Mouse (Mus musculus): ENCODE data around the gene Fam229a.
"Not testable (repeated sequence)": the region's sequence is repeated elsewhere in the genome, so short reads cannot be mapped to it uniquely, and the experiment has no call there.

The Fam229a gene

DNA sequence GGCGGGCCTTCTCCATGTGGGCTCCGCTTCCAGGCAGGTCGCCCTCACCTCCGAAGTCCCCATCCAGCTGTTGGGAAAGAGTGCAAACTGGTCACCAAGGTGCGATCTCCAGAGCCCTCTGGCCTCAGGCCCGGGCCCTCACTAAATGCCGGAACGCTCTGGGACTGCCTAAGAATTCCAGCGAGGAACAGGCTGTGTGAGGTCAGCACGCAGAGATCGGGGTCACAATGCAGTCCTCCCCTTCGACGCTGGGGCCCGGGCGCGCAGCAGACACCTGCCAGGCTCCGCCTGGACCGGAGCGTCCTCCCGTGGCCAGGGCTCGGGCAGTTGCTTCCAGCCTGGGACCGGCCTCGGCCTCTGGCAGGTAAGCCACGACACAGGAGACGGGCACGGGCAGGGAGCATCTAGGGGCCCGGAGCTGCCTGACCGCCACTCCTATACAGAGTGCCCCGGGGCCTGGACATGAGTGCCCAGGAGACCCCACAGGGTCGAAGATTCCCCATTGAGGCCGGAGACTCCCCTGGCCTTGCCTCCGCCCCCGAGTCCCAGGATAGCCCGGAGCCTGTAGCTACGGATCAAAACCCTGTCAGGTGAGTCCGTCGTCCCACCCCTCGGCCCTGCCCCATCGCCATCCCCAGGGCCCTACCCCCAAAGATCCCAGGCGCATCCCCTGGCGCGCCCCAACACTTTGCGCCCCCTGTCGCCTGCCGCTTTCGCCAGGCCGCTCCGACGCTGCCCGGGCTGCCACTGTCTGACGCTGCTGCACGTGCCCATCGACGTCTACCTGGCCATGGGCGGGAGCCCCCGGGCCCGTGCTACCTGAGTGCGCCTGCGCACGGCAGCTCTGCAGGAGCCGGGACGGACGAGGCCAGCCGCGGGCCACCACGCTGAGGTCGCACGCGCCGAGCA, at the start of gene Fam229a, which contains the start of gene Tssk3:
Fam229a (plus strand) TSS at position 219 of the 909 bp plus-strand sequence.
Tssk3 (minus strand) TSS at position 51 of the 909 bp plus-strand sequence.
- DNase-seq: peak; percentile 44

DNA sequence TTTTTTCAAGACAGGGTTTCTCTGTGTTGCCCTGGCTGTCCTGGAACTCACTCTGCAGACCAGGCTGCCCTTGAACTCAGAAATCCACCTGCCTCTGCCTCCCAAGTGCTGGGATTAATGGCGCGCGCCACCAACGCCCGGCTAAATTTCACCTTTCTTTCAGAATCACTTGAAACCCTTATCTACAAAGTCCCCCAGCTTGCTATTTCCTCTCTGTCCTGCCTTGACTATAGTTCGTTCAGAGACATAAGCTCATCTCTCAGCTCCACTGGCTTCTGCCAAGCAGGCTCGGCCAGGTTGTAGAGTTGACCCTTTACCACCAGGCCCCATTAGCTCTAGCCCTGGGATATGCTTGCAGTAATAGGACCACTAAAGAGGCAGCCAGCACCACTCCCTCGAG, 43.6 kb upstream of the Fam229a start:
- DNase-seq: no peak

GRCm38 (mm10) chr4:129447778-129448563, 43.0 kb upstream of the Fam229a start:
- DNase-seq: no peak

DNA sequence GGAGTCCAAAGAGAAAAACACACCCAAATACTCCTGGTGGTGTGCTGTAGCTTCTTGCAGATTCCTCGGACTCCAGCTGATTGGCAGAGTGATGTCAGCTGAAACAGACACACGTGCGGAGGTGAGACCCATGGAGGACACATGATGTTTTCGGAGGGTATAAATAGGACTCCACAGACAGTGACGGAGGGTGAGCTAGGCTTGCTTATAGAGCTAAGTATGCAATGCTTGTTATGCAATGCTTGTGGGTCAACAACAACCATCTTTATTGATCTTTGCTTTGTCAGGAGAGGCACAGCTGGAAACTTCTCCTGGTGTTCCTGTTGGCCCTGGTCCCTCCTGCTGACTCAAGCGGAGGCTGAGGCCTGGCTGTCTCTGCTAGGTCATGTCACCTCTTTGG, 42.3 kb upstream of the Fam229a start:
- DNase-seq: no peak

DNA sequence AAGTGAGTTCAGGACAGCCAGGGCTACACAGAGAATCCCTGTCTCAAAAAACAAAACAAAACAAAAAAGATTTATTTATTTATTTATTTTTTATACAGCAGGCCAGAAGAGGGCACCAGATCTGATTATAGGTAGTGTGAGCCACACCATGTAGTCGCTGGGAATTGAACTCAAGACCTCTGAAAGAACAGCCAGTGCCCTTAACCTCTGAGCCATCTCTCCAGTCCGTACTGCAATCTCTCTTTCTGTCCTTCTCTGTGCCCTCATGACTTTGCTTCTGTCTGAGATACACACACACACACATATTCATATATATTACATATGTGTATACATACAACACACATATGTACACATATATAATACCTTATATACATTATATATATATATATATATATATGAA, 40.1 kb upstream of the Fam229a start:
- DNase-seq: no peak

- no peak for DNase-seq
Observed at GRCm38 (mm10) chr4:129451471-129452169, 39.4 kb upstream of the Fam229a start.

DNA sequence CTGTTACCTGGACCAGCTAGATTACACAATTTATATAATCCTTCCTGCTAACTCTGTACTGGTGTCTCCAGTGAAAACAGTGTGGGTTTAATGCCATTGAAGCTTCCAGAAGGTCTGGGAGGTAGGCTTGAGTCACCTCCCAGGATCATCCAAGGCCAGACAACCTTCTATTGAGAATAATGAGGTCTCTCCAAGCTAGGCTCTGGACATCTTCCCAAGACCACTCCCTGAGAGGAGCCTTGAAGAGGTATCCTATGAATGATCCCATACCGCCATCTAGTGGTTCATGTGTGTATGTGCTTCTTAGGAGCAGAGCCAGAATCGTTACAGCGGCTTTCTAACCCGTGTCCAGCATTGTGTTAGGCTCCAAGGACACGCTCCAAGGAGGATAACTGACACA, 35.7 kb upstream of the Fam229a start:
- peak; percentile 29 for DNase-seq

DNA sequence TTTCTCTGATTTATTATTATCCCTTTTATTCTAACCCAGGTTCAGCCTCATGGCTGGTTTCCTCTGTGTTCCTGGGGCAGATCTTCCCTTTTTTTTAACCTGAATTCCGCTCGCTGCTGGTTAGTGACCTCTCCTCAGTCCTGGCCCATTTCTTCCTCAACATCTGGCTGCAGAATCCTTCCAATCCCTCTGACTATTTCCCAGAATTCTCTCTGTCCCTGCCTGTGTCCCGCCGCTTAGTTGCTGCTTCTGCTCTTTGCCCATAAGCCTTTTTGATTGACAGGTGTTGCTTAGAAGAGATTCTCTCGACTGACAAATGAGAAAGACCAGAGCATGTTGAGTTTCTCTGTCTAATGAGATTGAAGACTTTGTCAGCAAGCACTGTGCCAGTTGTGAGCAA, 34.9 kb upstream of the Fam229a start:
- no peak for DNase-seq

GRCm38 (mm10) chr4:129457311-129457710, 33.7 kb upstream of the Fam229a start:
- not testable (repeated sequence) for DNase-seq

DNA sequence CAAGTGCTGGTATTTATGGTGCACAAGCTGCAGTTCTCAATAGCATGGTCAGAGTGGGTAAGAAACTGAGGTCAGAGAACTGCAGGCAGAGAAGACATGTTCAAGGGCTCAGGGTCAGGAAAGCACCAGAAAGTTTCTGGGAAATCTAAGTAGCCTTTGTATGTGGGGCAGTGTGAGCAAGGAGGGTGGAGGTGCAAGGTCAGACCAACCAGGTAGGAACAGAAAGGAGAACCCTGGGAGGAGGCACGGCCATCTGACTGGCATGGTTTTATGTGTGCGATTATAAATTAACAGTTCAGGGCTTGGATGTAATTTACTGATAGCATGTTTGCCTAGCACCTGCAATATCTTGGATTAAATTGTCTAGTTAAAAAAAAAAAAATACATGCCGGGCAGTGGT, 31.3 kb upstream of the Fam229a start:
- no peak for DNase-seq

- DNase-seq: no peak
Observed at GRCm38 (mm10) chr4:129460827-129461182, 30.2 kb upstream of the Fam229a start.

DNA sequence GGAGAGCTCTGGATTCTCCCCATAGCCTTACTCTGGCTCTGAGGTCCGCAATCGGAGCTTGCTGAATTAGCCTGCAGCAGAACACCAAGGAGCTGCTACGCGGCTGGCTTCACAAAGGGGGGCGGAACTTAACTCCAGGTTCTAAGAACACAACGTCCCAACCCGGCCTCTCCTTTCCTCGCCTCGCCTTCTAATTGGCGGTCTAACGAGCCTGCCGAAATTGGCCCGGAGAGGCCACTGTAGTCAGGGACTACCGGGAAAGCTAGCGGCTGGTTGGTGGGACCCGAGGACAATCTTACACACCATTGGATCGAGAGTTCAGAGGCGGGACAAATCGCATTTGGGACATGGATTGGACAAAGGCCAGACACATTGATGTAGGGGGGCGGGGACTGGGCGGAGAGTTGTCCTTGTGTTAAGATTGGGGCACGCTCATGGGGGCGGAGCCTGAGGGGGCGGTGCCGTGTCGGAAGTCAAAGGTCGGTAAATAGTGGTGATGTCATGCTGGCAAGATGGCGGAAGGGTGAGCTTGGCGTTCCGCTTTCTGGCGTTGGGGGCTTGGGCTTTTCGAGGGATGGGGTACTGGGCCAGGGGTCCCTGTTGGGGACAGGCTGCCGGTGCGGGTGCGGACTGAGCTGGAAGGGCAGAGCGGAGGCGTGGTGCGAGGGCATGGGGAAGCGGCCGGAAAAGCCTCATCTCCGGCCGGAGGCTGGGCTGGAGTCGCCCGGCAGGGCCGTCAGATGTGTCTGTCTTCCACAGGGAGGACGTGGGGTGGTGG, 29.6 kb upstream of the Fam229a start, which contains the start of gene Bsdc1:
Bsdc1 (plus strand) TSS at position 399 of the 778 bp plus-strand sequence.
- DNase-seq: peak; percentile 97

GRCm38 (mm10) chr4:129462118-129462517, 28.9 kb upstream of the Fam229a start:
- no peak for DNase-seq

DNA sequence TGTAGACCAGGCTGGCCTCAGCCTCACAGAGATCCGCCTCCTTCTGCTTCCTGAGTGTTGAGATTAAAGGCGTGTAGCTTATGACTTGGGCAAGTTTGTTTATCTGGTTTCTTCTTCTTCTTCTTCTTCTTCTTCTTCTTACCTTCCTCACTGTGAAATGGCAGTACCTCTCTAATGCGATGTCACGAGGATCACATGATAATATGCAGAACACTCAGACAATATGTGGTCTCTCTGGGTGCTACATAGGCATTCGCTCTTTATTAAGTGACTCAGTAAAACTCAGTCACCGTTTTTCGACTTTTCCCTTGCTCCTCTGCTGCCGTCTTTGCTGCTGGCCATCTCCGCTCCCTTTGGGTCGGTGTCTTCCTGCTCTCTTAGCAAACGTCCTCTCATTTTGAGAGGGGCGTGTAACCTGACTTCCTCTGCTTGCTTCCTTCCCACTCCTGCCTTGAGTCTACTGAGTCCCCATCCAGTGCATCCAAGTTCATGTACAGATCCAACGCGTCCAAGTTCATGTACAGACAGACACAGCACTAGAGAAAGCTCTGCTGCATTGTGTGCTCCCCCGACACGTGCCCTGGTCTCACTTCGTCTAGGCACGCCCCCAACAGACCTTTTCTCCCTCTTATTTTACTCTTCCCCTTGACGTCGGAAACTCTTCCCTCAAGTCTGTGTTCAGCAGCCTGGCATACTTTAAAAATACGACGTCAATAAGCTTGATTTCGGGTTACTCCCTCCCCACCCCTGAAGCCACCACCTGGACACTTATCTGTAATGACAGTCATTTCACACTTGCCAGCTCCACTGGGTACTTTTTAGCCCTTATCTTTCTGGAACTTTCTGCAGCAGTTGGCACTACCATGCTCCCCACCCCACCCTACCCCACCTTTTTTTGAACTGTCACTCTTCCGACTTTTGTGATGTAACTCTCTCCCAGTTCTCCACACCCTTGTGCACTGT, 27.6 kb upstream of the Fam229a start:
- no peak for DNase-seq

DNA sequence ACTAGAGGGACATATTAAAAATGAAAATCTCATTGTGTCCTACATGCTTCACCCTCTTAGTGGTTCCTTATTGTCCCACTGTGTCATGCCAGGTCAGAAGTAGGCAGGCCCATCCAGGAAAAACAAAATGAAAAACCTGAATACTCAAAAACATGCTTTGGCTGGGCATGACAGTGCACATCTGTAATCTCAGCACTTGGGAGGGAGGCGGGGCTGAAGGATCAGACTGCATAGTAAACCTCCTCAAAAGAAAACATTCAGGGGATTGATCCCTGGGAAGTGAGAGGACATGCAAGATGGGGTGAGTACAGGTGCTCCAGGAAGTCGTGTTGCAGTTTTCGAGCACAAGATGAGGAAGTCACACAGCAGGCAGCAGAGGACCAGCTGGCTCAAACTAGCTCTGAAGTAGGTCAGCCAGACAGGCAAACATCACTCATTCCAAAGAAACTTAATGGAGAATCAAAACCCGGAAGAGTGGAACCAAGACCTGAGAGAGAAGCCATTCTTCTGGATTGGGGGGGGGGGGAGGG, 26.6 kb upstream of the Fam229a start:
- no peak for DNase-seq

GRCm38 (mm10) chr4:129476047-129476446, 14.9 kb upstream of the Fam229a start:
- no peak for DNase-seq

DNA sequence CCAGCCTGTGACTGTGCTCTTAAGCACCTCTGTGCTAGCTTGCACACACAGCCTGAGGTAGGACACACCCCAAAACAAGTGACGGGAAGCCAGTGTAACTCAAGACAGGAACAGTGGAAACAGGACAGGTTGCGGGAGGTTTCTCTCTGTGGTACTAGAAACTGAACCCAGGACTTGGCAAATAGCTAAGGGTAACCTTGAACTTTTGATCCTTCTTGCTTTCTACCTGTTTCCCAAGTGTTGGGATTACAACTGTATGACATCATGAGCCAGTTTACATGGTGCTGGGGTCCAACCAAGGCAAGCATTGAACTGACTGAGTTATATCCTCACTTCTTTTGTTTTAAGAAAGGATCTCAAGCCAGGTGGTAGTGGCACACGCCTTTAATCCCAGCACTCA, 11.1 kb upstream of the Fam229a start:
- DNase-seq: no peak

- DNase-seq: no peak
Observed at GRCm38 (mm10) chr4:129481090-129481489, 9.9 kb upstream of the Fam229a start.

- no peak for DNase-seq
Observed at GRCm38 (mm10) chr4:129494681-129495080, 3.7 kb downstream of the Fam229a start.

DNA sequence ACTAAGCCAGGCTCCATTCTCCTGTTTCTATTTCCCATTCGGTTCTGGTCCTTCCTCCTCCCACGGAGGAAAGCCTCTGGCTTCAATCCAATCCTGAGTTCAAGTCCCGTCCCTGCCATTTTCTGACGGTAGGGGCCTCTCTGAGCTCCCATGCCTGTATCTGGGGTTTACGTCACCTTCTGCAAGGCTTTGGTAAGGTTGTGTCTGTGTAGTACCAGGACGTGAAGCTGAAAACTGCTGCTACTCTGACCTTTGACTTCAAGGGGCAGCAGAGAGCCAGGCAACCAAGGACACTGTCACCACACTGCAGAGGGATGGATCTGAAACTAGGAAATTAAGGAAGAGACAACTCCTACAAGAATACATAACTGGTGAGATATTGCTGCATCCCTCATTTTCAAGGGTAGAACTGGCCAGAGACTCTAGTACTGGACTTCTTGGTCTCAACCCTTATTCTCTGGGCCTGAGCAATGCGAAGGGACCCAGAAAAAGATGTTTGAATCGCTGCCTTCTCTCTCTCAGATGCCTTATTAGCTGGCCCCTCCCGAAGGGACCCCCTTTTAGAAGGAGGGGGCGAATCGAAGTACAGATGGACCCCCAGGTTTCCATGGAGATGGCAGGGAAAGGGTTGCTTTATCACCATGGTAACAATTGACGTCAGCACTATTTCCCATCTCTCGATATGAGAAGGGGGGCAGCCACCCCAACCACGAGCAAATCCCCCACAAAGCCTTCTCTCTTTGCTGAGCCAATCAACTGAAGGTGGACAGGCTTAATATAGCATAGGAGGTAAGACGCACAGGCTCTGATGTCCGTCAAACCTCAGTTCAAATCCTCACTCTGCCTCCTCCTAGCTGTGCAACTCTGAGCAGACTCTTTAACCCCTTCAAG, 4.9 kb downstream of the Fam229a start:
- DNase-seq: peak; percentile 53
